Mouse (Mus musculus) C2C12 (cell line): ENCODE results near the gene Dhrs13.

Experiments used
- CEBPB ChIP-seq: IDR thresholded peaks from one replicate; pipeline ENCODE4 v1.6.1; 2011; ENCODE audit warnings: low read depth, mild to moderate bottlenecking, control low read depth, moderate library complexity
- CTCF ChIP-seq: IDR thresholded peaks from one replicate; pipeline ENCODE4 v1.5.1; 2011; ENCODE audit not compliant: control insufficient read depth, insufficient read depth, insufficient read length
- FOSL1 ChIP-seq: IDR thresholded peaks from one replicate; pipeline ENCODE4 v1.8.0; 2011; ENCODE audit warnings: mild to moderate bottlenecking, low read length; ENCODE audit not compliant: poor library complexity, insufficient read depth, severe bottlenecking
- MAX ChIP-seq: IDR thresholded peaks from one replicate; pipeline ENCODE4 v1.6.1; 2011; ENCODE audit warnings: mild to moderate bottlenecking, control low read depth
- MYOD1 ChIP-seq: IDR thresholded peaks from one replicate; pipeline ENCODE4 v1.6.1; 2011; ENCODE audit warnings: low read depth; ENCODE audit not compliant: control insufficient read depth, insufficient read length
- MYOG ChIP-seq: IDR thresholded peaks from one replicate; pipeline ENCODE4 v1.6.1; 2011; ENCODE audit not compliant: control insufficient read depth, insufficient read length; ENCODE audit errors: extremely low read depth
- USF1 ChIP-seq: IDR thresholded peaks from one replicate; pipeline ENCODE4 v1.6.1; 2011; ENCODE audit warnings: low read depth, mild to moderate bottlenecking, control low read depth, moderate library complexity

DNA sequence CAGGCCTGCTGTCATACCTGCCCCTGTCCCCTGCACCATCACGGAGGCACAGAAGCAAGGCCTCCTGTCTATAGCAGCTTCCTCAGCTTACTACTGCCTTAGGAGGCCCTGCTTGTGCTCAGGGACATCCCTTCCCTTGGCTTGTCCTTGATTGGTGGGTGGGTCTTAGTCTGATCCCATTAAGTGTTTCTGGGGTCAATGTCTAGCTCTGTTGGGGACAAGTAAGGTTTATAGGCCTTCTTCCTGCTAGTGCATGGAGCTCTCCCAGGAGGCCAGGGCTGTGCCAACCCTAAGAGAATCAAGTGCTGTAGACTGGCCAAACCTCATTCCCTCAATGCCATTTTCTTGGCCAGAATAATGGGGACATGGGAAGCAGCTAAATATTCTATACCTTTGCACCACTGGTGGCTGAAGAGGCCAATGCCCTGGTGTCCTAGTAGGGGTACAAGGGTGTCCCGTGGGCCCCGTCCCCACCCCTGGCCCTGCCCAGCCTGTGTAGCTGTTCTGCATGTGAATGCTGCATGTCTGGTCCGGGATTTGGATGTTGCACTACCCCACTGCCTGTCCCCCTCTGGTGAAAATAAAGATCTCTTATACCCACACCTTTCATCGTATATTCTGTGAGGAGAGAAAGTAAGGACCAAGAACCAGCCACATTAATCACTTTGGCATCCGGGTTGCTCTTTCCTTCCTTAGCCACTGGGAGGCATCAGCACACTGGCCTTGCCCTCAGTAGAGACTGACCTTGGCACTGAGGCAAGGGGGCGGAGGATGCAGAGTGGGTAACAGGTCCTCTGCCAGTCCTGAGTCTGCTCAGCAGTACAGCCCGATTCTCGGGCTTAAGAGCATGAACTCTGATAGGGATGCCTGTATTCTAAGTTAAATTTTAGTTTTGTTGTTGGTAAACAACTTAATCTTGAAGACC, 28.0 kb downstream of the Dhrs13 start:
- TF ChIP-seq USF1: no peak
- no peak for TF ChIP-seq MAX
- TF ChIP-seq CTCF: peak; percentile 78
- no peak for TF ChIP-seq MYOD1
- TF ChIP-seq MYOG: no peak
- TF ChIP-seq FOSL1: no peak
- no peak for TF ChIP-seq CEBPB
